Mouse (Mus musculus) lung, postnatal 36 days (tissue): ENCODE measurements at regions not wholly inside any gene's neighbourhood (a gene's known extent, or its start where the extent isn't known, plus 50 kb on each side); places are given as distances from the start of the nearest gene placed in this dataset.

Source experiments
- DNase-seq: peaks from one replicate; pipeline ENCODE4 v3.0.0; 2022; ENCODE audit warnings: mixed read lengths

- no peak for DNase-seq
Measured at GRCm38 (mm10) chr3:70594785-70595184, 587.4 kb downstream of the Otol1 start.
